Mouse (Mus musculus) urinary bladder, adult 18-20 months (tissue): ENCODE measurements around the gene Bicdl1.
"Not testable (repeated sequence)": the region's sequence is repeated elsewhere in the genome, so short reads cannot be mapped to it uniquely, and the experiment has no call there.

Source experiments
- DNase-seq, 2 experiments: peaks; one replicate each; pipeline ENCODE4 v3.0.0; 2022; ENCODE audit warnings: low spot score in 2 of 2, mixed read lengths in 2 of 2

Gene Bicdl1

DNA sequence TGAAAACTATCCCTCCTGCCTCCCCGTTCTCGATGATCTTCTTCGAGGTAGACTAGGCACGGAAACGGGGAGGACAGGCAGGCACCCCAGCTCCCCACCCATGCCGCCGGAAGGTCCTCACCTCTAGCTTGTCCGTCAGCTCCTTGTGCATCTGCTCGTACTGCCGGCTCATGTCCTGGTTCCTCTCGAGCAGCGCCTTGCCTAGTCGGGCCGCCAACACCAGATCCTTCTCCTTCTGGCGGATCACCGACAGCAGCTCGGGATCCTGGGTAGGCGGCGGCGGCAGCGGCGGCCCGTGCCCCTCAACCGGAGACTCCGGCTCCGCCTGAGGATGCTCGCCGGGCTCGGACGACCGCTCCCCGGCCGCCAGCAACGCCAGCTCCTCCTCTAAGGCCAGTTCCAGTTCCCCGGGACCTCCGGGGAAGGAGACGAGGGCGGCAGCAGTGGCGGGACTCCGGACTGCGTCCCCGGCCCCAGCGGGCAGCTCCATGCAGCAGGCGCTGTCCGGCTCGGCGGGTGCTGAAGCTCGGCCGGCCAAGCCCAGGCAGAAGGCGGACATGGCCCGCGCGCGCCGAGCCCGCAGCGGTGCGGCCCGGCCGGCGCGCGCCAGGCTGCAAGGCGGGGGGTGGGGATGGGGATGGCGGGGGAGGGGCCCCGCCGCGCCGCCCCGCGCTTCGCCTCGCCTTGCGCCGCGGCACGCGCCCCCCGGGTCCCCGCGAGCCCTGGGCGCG, at the start of gene Bicdl1:
Bicdl1 (minus strand) TSS at position 621 of the 731 bp plus-strand sequence.
- peak; percentile 70 to 86 for DNase-seq

DNA sequence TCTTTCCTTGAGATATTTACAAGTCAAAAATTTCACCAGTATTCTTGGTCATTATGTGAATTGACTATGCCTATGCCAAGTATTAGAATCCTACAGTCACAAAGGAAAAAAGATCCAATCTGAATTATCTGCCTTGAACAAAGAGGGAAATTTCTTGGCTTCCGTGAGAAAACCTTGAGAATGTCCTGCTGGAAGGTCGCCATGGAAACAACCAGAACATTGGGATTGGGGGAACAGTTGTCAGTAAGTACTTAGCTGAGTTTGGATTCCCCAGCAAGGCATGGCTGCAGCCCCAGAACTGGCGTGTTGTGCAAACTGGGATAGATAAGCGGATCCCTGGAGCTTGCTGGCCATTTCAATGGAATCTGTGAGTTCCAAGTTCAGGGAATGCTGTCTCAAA, 45.5 kb upstream of the Bicdl1 start:
- DNase-seq, result no peak

DNA sequence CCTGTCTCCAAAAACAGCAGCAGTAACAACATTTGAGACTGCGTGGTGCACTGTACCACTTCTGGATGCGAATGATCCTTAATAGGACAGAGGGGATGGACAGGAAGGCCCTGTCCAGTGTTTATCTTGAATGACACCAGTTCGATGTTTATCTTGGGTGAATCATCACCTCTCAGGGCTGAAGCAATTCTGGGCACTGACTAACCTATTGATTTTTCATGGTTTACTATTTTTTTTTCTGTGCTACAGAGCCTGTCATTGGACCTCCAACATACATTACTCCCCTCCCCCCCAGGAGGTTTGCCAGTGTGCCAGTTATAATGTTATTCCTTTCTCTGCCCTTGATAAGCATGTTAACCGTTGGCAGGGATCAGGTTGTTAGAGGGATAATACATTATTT, 43.9 kb upstream of the Bicdl1 start:
- no peak for DNase-seq

DNA sequence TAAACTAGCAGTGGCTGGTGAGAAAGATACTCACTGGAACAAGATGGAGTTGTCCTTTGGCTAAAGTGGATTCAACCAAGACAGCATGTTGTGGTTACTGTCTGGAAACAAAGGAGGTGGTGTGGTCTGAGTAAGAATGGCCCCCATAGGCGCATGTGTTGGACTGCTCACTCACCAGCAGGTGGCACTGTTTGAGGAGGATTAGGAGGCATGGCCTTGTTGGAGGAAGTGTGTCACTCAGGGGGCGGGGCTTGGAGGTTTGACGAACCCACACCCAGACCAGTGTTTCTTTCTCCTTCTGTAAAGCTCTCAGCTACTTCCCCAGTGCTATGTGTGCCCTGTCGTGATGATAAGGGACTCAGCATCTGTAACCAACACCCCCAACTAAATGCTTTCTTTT, 38.6 kb upstream of the Bicdl1 start:
- DNase-seq, result no peak

DNA sequence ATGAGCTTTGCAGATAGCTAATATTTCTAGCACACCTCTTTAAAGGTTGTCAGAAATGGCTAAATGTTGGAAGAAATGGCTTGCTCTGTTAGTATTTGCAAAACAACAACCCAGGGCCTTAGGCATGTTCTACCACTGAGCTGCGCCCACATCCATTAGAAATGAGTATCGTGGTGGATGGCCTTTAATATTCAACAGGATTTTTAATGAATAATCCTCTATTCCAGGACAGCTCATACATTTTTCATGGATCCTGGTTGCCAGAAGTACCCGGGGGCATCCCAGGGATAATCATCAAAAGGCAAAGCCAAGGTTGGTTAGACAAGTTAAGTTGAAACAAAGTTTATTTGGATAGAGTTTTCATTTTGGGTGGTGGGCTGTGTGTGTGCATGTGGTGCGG, 37.7 kb upstream of the Bicdl1 start:
- DNase-seq, result no peak

DNA sequence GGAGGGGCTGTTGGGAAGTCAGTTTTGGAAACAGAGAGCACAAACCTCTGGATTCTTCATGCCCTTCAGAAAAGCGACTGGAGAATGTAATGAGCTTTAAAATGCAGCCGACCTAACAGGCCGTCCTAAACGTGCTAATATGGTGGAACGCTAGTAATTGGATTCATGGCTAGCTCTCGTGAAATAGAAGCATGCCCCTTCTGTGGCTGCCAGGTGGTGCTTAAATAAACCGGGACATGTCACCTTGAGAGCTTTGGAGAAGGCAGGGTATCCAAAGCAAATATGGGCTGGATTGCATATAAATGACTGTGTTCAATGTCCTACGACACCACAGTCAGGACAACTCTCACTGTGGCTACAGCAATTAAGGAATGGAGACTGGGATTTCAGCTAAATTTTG, 35.4 kb upstream of the Bicdl1 start:
- no peak for DNase-seq

DNA sequence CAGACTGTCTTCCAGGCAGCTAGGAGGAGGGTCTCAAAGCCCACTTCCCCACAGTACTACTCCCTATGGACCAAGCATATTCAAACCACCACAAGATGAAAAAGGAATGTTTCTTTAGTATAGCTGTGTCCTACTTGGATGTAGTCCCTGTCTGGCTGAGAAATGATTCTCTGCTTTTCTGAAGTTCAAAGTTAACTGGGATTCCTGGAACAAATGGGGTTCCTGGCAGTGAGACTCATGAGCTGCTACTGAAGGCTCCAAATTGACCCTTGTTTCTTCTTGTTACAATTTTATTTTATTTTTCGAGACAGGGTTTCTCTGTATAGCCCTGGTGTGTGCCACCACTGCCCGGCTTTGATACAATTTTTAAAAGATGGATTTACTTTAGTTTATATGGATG, 32.6 kb upstream of the Bicdl1 start:
- no peak for DNase-seq

DNA sequence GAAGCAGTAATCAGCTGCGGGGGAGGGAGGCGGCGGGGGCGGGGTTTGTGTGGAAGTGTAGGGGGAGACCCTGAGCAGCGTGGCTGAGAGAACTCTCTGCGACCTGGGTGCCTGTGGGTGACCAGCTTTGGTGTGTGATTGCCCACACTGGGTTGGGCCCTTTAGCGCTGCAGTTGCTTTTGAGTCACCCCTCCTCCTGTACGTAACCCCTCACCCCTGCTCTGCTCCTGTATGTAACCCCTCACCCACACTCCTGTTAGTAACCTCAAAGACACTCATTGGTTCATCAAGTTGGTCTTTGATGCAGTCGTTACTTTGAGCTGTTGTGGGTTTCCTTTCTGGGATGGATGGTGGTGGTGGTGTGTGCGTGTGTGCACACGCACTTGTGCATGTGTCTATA, 29.5 kb upstream of the Bicdl1 start:
- no peak for DNase-seq

DNA sequence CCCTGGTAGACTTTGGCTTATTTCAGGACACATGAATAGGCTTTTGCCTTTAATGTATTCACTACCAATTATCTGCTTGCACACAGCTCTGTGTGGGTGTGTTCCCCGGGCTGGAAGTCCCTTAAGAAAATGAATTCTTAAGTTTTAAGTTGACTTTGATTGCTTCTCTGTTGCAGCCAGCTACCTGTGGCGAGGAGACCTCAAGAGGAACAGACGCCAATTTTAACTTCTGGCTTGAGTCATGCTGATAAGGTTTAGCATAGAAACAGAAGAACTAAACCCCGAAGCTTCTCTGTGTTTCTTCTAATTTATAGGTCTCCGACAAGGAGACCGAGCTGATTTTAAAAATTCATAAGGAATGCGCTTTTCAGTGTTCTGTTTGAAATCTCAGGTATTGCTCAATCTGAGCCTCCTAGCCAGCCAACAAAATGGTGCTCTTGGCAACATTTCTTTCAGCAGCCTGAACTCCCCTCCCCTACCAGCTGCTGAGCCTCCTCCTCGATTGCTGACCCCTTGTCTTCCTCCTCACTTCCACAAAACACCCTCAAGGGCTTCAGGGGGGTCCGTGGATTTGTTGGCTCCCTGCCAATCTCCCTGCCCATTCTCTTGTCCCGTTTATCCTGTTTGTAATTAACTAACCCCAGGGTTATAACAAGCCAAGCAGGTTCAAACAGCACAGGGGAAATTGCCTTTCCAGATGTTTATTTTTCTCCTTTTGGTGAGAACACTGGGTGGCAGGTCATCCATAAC, 27.2 kb upstream of the Bicdl1 start:
- no peak for DNase-seq

DNA sequence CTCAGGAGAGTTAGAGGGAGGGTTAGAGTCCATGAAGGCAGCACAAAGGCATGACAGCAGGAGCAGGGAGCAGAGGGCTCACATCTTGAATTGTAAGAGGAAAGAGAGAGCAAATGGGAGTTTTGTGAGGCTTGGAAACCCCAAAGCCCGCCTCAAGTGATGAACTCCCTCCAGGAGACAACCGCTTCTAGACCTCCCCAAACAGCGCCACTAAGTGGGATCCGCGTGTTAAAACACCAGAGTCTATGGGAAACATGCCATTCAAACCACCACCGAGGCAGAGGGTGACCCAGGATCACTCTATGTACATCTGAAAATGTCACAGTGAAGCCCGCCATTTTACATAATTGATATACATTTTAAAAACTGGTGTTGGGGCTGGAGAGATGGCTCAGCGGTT, 26.1 kb upstream of the Bicdl1 start:
- no peak for DNase-seq

DNA sequence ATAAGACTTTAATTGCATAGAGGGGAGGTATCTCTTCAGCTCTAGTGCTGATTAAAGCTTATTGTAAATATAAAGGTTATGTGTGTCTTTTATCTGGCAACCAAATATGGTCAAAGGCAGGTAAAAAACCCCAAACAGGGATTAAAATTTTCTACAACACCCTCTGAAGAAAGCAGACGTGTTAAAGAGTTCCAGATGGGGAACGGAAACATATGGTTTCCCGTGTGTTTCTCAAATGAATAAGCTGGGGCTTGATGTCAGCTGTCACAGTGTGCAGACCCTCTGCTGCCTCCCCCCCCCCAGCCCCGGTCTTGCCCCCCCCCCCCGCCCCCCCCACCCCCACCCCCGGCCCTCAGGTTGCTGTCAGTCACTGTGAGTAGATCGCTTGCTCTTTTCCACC, 24.1 kb upstream of the Bicdl1 start:
- no peak for DNase-seq

DNA sequence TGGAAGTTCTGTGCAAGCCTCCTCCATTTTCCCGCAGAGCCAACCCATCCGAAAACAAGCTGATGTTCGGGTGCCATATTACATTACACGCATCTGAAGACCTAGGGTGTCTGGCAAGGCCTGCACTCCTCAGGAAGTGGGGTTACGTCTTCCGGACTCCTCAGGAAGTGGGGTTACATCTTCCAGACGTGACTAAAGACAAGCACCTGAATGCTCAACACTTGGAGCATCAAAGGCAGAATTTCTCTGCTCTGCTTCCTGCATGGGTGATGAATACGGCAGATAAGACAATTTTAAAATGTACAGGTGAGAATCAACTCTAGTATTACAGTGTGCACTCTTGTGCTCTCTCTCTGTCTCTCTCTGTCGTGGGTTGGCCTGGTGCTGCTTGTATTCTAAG, 23.4 kb upstream of the Bicdl1 start:
- DNase-seq, result no peak

DNA sequence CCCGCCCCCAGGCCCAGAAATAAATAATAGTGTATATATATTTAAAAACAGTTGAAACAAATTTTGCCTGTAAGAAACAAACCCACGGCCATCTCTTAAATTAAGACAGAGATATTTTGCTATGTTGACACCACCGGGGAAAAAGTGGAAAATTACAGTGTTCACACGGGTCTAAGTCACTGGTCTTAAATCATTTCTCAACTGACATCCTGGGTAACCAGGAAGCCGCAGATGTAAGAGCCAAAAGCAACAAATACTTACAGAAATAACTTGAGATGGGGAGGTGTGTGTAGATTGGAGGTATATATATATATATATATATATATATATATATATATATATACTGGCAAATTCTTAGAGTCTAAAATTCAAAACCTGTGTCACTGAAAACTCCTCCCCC, 21.5 kb upstream of the Bicdl1 start:
- DNase-seq, result no peak

DNA sequence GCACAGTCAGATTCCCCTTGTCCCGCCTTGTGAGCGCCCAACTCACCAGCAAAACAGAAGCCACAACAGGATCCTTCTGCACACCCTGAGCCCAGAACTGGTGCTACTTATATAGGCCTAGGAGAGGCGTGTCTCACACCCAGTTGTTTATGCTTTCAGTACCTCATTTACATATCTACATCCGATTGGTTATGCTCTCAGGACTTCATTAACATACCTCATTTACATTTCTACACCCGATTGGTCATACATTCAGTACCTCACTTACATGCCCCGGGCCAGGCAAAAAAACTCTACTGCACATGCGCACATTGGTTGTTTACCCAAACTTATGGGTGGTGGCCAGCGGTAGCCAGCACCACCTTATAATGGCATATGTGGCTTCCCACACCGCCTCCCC, 20.5 kb upstream of the Bicdl1 start:
- not testable (repeated sequence) for DNase-seq

DNA sequence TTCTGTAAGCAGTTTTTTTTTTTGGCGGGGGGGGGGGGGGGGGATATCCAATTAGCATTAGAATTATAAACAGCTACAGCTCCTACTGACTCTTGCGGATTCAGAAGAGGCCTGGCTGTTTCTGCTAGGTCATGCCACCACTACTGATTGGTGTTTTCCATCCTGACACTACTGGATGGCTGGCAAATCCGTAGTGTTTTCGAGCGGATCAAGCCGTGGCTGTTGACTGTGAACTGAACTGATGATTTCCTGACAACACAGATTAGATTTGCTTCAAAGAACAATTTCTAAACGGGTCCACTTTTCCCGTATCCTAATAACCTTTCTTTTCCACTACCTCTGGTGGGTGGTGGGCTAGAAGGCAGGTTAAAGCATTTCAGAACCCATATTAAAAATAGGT, 16.9 kb upstream of the Bicdl1 start:
- no peak for DNase-seq

DNA sequence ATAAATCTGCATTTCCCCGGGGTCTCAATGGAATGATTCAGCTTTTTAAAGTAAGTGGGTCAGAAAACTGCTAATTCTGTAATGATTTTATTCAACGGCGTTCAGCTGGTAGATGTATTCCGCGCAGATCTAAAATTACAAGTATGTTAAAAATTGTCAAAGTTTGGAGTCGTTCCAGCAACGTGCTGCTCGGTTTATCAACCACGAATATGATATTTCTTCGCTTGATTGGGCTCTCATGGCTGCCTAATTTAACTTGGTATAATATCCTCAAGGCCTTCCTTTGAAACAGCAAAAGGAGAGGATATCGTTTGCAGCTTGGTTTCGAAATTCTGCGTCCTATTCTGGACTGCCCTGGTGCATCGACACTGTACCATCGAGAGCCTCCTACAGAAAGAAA, 13.9 kb upstream of the Bicdl1 start:
- no peak for DNase-seq

DNA sequence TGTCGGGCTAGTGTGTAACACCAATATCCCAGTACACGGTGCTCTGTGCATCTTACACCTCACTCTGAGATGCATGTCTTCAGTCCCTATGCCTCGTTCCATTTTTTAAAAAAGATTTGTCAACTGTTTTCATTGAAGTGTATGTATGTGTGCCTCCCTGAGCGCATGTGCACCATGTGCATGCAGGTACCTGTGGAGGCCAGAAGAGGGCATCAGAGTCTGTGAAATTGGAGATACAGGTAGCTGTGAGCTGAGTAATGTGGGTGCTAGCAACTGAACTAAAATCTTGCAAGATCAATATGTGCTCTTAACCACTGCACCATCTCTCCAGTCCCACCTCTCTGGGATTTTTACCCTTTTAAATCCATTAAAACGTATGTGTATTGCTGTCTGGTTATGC, 6.6 kb upstream of the Bicdl1 start:
- DNase-seq, result no peak

DNA sequence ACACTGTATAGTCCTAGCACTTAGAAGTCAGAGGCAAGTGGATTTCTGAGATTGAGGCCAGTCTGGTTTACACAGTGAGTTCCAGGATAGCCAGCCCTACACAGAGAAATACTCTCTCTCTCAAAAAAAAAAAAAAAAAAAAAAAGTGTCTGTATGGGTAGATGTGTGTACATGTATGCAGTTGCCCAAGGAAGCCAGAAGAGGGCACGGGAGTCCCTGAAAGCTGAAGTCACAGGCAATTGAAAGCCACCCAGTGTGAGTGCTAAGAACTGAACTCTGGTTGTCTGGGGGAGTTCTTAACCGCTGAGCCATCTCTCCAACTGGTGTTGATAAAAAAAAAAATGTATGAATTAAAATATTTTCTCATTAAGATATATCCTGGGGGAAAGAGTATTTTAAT, 3.1 kb upstream of the Bicdl1 start:
- DNase-seq, result no peak

DNA sequence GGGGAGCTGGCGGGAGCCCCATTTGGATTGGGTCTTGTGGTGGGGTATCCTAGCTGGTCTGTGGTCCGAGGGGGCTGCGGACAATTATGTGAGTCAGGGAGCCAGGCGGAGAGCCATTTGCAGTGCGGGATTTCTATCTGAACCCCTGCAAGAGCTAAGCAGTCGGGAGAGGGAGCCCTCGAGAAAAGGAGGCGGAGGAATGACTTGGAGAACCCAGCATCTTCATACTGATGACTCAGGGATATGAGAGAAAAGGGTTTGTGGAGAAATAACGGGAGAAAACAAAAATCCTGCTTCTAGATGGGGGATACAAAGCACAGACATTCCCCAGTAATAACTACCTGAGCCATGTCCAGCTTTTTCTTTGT, 1.4 kb upstream of the Bicdl1 start:
- DNase-seq, result no peak

DNA sequence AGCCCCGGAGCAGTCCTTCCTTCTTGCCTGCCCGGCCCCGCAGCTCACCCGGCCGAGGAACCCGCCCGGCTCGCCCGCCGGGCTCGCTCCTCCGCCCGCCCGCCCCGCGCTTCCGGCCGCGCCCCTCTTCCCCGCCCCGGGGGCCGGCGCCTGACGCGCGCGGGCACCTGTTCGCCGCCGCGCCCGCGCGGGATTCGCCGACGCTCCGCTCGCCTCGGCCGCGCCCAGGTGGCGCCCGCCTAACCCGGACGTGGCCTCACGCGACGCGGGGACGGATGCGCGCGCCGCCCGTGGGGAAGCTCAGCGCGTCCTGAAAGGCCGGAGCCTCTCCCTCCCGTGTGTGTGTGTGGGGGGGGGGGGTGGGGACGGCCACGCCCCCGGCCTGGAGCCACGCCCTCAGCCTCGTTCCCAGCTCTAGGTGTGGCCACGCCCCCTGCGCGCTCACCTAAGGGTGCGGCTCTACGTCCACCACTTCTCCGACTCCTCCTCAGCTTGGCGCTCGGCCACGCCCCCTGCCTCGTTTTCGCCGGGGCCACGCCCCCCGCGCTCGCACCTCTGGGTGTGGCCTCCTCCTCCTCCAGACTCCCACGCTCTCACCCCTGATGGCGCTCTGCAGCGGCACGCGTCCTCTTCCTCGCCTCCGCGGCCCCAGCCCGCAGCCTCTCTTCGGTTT, 891 bp upstream of the Bicdl1 start:
- DNase-seq, result peak; percentile 88 to 94

DNA sequence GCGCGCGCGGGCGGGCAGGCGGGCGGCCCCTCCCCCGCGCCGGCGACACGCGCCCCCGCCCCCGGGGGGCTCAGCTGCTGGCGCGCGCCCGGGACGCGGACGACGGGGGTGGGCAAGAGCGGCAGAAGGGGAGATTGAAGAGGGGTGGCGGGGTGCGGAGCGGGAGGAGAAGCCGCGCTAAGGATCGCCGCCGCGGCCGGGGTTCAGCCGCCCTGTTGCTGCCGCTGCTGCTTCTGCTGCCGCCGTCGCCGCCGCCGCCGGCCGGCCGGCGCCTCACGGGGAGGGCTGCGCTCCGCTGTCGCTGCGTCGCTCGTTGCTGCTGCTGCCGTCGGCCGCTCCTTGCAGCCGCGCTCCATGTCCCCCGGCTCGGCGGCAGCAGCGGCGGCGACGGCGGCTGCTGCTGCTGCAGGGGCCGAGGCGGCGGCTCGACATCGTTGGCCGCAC, 333 bp upstream of the Bicdl1 start:
- DNase-seq, result no peak

DNA sequence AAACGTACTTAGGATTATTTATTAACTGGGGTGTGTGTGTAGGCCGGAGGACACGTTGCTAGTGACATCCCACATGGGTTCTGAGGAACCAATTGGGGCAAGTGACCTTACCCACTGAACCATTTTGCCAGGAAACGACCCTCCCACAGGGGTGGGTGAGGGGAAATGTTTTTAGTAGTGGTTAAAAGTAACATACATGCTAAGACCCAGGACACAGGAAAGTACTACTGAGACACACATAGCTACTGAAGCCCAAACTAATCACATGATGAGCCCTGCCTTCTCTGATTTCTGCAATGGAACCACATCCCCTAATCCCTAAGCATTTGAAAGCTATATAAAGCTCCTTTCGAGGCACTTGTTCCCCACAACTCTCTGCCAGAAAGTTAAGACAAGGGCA, 1.1 kb downstream of the Bicdl1 start:
- DNase-seq, result no peak

DNA sequence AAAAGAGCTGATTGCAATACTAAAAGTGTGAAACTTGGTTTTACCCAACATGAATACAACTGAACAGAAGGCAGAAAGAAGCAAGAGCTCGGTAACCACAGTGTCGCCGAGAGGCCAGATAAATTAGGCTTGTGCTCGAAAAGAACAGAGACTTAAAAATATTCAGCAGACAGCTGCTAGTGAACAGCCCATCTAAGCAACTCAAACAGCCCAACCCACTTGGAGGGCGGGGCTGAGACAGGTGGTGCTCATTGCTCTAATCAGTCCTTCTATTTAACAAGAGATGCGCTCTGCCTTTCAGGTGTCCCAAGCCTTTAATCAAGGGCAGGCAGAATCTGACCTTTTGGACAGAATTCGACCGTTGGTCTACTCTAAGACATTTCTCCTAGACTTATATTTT, 4.8 kb downstream of the Bicdl1 start:
- no peak for DNase-seq
